Mouse (Mus musculus): ENCODE data around the gene Cd300lg. TPM values are rescaled to one million over a fixed set of nuclear protein-coding genes. Genes with fewer than 3 reads are reported as not detected.

Gene Cd300lg
- total RNA-seq, 2 experiments from 2014 or later: 20.2 to 28.6 TPM

- no peak for DNase-seq
- intact Hi-C loops (cut with DNase I; ENCODE audit: low total_unique reads): no loop called here
These were observed 42.9 kb downstream of the Cd300lg start for GRCm38 (mm10) chr11:102084159-102084558.

DNA sequence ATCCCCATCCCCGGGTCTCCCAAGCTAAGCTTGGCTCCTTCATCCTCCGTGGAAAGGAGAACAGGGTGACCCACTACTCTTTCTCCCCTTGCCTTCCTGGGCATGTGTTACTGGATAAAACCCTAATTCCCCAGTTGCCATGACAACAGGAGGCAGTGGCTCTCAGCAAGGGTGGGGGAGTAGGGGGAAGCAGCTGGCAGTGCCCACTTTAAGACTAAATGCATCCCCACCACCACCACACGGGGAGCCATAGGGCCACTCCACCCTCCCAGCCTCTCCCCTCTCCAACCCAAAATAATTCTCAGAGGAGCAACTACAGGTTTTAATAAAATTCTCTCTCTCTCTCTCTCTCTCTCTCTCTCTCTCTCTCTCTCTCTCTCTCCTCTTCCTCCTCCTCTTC is 45.0 kb downstream of the Cd300lg start:
- intact Hi-C loops (cut with DNase I; ENCODE audit: low total_unique reads): no loop called here
- no peak for DNase-seq

DNA sequence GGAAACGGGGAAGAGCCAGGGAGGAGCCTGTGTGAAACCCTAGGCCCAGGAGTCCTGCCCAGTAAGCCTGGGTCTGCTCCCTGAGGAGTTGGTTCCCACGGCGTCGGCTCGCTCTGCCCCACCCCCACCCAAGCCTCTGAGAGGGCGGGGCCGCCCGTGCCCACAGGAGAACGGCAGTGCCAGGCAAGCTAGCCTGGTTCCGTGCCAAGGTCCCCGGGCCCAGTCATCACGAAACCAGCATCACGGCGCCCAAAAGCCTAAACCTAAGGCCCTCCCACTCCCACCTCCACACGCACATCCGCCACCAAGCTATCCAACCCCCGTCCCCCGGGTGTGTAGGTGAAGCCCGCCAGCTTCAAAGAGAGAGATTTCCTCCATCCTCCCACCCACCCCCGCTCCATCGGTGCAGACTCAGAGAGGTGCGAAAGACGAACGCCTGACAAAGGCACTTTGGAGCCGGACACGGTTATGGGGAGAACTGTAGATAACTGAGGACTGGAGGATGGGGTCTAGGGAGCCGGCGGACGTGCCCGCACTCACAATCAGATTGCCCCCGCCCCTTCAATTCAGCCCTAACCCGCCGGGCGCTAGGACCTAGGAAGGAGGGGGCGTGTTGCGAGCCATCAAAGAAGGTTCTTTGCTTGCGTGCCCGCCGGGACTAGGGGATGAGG is 45.9 kb downstream of the Cd300lg start:
- intact Hi-C loops (cut with DNase I; ENCODE audit: low total_unique reads): no loop called here
- DNase-seq: peak; percentile 41

DNA sequence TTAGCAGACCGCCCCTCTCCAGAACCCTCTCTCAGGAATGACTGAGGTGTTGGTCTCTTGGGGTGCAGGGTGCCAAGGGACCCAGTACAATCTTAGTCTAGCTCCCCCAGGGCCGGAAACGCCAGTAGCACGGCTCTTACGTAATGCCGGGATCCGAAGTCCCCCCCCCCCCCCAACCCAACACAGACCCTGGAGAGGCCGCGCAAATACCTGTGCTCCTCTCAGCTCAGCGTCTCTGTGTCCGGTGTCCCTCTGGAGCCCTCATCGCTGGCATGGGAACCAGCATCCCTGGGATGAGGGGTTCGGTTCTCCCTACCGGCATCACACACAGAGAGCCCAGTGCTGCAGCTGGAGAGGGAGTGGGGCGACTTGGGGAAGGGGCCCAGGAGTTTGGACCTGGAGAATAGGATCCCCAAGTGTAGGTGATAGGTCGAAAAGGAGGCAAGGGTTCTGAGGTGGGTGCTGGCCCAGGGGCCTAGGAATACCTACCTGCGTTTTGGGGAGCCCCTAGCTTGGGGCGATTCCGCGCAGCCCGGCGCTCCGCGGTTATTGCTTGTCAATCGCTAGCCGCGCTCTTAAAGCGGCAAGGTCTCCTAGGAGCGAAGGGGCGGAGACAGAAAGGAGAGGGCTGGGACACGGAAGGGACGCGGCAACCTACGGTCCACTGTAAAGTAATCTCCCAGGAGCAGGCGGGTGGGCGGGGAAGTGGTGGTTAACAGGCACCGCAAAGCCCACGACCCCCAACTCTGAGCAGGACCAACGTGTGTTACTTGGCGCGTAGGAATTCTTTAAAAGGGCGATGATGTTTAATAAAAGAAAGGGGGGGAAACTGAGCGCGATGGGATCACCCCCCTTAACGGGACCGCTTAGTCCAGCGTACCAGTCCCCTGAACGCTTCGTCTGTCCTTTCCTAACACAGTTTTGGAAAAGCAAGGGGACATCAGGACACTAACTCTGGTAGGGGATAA is 46.9 kb downstream of the Cd300lg start, which contains the start of gene Mpp2:
Gene Mpp2, minus strand, starts transcription at position 585 of the 968 bp plus-strand sequence.
- peak; percentile 58 for DNase-seq
- intact Hi-C loops (cut with DNase I; ENCODE audit: low total_unique reads): loop anchor here (2.0 kb wide), 1 partner anchor 27 kb away; no protein-coding TSS in a partner anchor

GRCm38 (mm10) chr11:102089088-102089808 is 47.9 kb downstream of the Cd300lg start:
- intact Hi-C loops (cut with DNase I; ENCODE audit: low total_unique reads): loop anchor here (2.0 kb wide), 1 partner anchor 28 kb away; no protein-coding TSS in a partner anchor
- peak; percentile 34 for DNase-seq

DNA sequence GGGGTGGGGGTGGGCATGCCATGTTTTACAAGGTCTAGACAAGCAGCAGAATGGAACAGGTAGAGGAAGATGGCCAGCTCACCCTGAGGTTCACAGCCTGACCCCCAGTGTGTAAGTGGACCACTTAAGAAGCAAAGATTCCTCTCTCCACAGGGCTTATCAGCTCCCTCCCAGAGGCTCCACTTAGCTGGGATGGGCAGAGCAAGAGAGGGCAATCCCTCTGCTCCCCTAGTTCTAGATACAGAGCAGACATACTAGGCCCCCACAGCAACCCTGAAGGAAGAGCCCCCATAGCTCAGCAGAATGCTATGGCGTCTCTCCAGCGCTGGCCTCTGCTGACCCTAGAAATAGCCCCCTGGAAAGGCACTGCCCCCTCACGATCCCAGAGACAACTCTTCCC is 54.4 kb downstream of the Cd300lg start:
- DNase-seq: no peak
- intact Hi-C loops (cut with DNase I; ENCODE audit: low total_unique reads): no loop called here

DNA sequence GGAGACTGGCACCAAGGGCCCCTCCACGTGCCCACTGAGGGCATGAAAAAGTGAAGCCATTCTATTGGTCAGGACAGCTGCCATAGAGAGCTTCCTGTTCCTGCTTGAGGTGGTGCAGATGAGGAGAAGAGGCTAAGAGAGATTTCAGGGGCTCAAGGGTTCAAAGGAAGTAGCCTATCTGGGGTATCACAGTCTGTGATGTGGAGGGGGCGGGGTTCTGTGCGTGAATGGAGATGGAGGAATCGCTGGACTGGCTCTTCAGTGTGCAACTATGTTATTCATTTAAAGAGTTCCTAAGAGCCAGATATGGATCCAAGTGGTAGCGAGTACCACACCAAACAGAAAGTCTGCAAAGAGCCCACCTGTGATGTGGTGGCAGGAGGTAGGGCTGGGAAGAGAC is 55.1 kb downstream of the Cd300lg start:
- no peak for DNase-seq
- intact Hi-C loops (cut with DNase I; ENCODE audit: low total_unique reads): no loop called here

DNA sequence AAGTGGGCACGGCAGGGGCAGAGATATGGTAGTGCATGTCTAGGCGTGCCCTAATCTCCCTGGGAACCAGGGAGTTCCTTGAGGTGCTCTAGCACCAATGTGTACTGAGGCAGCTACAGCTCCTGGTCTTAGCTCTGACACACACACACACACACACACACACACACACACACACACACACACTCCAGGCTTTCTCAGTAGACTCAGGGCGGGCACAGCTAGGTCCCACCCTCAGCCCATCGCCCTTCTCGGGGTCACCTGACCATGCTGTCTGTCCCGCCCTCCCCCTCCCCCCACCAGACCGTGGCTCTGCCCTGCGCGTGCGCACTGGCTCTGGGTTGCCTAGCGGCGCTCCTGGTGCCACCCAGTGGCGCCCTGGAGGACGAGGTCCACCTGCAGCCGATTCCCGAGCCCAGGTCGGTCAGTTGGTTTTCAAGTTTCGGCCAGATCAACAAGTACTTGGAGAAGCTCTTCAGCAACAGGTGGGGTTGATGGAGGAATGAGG is 55.6 kb downstream of the Cd300lg start:
- DNase-seq: peak; percentile 72
- intact Hi-C loops (cut with DNase I; ENCODE audit: low total_unique reads): no loop called here

- no peak for DNase-seq
- intact Hi-C loops (cut with DNase I; ENCODE audit: low total_unique reads): loop anchor here (5.0 to 10.0 kb wide), 2 partner anchors 36 to 164 kb away; partner anchors contain the start of gene Asb16
These were observed 59.9 kb downstream of the Cd300lg start, which contains the start of gene Ppy for GRCm38 (mm10) chr11:102101219-102101618. TSS of gene Ppy (minus strand) at chr11:102101319.

DNA sequence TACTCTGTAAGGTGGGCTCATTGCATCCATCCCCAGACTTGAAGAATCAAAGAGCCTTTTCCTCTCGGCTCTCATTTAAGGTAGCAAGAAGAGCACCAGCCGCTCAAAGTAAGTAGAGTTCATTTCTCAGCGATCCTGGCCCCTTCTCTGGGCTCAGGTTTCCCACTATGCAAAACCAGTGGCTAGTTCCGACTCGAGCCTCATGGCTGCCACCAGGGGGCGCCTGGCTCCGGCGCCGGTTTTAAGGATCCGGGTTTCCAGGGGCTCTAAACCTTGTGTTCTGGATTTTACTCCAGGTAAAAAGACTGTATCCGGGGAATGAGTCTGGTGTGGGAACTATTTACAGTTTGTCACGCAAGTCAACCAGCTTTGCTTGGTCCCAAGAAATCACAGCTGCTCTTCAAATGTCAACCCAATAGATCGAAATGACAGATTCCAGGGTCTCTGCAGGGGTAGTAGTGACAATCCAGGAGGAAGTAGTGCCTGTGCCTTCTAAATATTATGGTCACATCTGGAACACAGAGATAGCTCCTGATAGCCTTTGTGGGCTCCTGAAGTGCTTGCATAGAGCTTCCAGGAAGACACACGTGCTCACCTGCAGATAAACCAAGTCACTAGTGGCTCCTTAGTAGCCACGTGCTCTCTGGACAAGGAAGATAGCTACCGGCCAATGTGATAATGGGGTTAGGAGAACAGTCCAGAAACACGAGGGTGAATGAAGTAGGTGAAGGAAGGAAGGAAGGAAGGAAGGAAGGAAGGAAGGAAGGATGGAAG is 61.4 kb downstream of the Cd300lg start:
- peak; percentile 66 for DNase-seq
- intact Hi-C loops (cut with DNase I; ENCODE audit: low total_unique reads): loop anchor here (5.0 to 10.0 kb wide), 2 partner anchors 35 to 162 kb away; partner anchors contain the start of gene Asb16

Other genes with a start within 250 kb of the Cd300lg start
- 10 to 100 TPM in 1 of 2 experiments, 1 to 10 TPM in 1; 8.6 to 10.8 TPM for gene Meox1, start 147.1 kb upstream of the Cd300lg start, total RNA-seq (2021)
- not detected for gene Sost, start 74.5 kb upstream of the Cd300lg start, total RNA-seq (2021)
- not detected for gene Cfap97d1, start 57.2 kb upstream of the Cd300lg start, total RNA-seq (2021)
- 100 to 1,000 TPM; 140 to 151 TPM for gene Dusp3, start 54.5 kb upstream of the Cd300lg start, total RNA-seq (2021)
- gene Mpp3, start 13.0 kb upstream of the Cd300lg start, total RNA-seq (2021): 10 to 100 TPM; 40.6 to 47.1 TPM
- 1 to 10 TPM in 1 of 2 experiments, under 1 TPM in 1; 0.92 to 1.6 TPM for gene Mpp2, start 47.0 kb downstream of the Cd300lg start, total RNA-seq (2021)
- gene Ppy, start 59.8 kb downstream of the Cd300lg start, total RNA-seq (2021): not detected
- gene Pyy, start 66.3 kb downstream of the Cd300lg start, total RNA-seq (2021): not detected
- not detected for gene Nags, start 104.0 kb downstream of the Cd300lg start, total RNA-seq (2021)
- 10 to 100 TPM; 15.1 to 16.5 TPM for gene Tmem101, start 114.9 kb downstream of the Cd300lg start, total RNA-seq (2021)
- gene Lsm12, start 143.8 kb downstream of the Cd300lg start, total RNA-seq (2021): 10 to 100 TPM; 69.9 to 76.0 TPM
- gene G6pc3, start 148.1 kb downstream of the Cd300lg start, total RNA-seq (2021): 10 to 100 TPM; 36.1 to 36.2 TPM
- gene Hdac5, start 188.7 kb downstream of the Cd300lg start, total RNA-seq (2021): 10 to 100 TPM; 59.5 to 65.6 TPM
- under 1 TPM; 0.11 to 0.47 TPM for gene BC030867, start 207.4 kb downstream of the Cd300lg start, total RNA-seq (2021)
- 10 to 100 TPM; 58.9 to 61.2 TPM for gene Asb16, start 227.2 kb downstream of the Cd300lg start, total RNA-seq (2021)
- gene Tmub2, start 243.4 kb downstream of the Cd300lg start, total RNA-seq (2021): 10 to 100 TPM; 14.8 to 14.9 TPM

All from gastrocnemius, postnatal 14 days (tissue).